Mouse (Mus musculus): ENCODE data around the gene Scimp.

GRCm38 (mm10) chr11:70742581-70743459, 69.6 kb downstream of the Scimp start:
- no peak for TF ChIP-seq TCF12 (IDR thresholded peaks at IDR 0.05; ENCODE audit: insufficient read depth, poor library complexity, severe bottlenecking)
- TF ChIP-seq MYOG (IDR thresholded peaks at IDR 0.05; ENCODE audit: control insufficient read depth in 1 of 3, insufficient read depth in 1 of 3, insufficient read length in 2 of 3, low read depth in 2 of 3) = no peak
